Mouse (Mus musculus): ENCODE measurements around the gene Sdk2. TPM values are rescaled to one million over a fixed set of nuclear protein-coding genes. Genes with fewer than 3 reads are reported as not detected.
A peak's percentile ranks its signal among the peaks of the same experiment; 100 is the strongest.

Gene Sdk2
- total and polyA plus RNA-seq, 2 experiments from 2014 or later, result 3.0 to 30.4 TPM

DNA sequence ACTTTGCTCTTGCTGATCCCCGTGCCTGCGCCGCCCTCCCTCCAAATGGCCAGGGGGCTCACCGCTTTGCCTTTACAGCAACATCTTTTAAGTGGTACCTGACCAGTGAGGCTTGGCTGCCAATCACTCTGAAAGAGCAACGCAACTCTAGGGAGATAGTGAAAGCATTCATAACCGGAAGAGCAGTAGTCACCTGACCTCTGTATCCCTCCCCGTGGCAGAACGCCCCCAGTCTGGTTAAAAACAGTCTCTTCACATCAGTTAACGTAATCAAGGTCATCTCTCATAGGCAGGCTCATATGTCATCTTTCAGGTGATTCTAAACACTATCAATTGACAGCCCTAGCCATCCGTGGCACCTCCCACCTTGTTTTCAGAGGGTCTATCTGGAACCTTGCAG lies 5.8 kb upstream of the Sdk2 start:
- Histone ChIP-seq H3K36me3 (ENCODE audit: insufficient read depth, low read length) (no peaks in the 10 kb centered on the region), H3K27ac (no peak overlapping the region), H3K27me3 (ENCODE audit: insufficient read depth, low read length) (peaks cover 3% of the 10 kb centered on the region; the same call in 1 of the 2 replicates), H3K4me2 (ENCODE audit: low read depth, low read length) (no peak overlapping the region), H3K9ac (replicated peaks; ENCODE audit: low read length) (no peak overlapping the region), H3K4me1 (ENCODE audit: insufficient read depth, low read length) (peaks cover 8% of the 10 kb centered on the region), H3K4me3 (ENCODE audit: low read length) (no peak overlapping the region), H3K9me3 (ENCODE audit: low read length) (0 out of 2 replicates have a peak, but pooled peaks cover 3% of the 10 kb centered on the region)
- no peak for TF ChIP-seq CTCF (IDR thresholded peaks at IDR 0.05; ENCODE audit: low read depth)
- ATAC-seq (no peak), DNase-seq (ENCODE audit: low spot score) (no peak)
- WGBS, result 83% methylated on average over 10 of the region's 10 CpGs

DNA sequence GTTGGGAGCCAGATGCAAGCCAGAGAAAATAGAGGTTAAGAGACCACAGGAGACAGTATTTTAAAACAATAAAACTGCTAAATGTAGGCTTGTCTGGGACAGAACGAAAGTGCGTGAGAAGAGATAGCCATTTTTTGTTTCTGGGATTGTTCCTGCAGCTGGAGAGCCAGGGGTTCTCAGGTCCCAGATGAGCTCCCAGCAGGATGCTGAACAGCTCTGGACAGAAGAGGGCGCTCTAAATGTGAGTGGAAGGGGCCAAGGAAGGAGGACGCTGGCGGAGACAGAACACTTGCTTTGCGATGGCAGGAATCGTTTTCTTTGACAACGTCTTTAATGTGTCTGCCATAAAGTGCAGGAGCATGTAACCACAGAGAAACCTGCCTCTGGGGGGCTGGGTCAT lies 5.2 kb upstream of the Sdk2 start:
- H3K4me2 ChIP-seq (ENCODE audit: low read depth, low read length), result no peak overlapping the region
- 28% methylated on average over 8 of the region's 8 CpGs for WGBS
- H3K27me3 ChIP-seq (ENCODE audit: insufficient read depth, low read length), result peaks cover 3% of the 10 kb centered on the region; the same call in 1 of the 2 replicates
- peaks cover 8% of the 10 kb centered on the region for H3K4me1 ChIP-seq (ENCODE audit: insufficient read depth, low read length)
- H3K27ac ChIP-seq, result no peak overlapping the region
- 0 out of 2 replicates have a peak, but pooled peaks cover 3% of the 10 kb centered on the region for H3K9me3 ChIP-seq (ENCODE audit: low read length)
- TF ChIP-seq CTCF (IDR thresholded peaks at IDR 0.05; ENCODE audit: low read depth), result peak; percentile 63
- no peak for ATAC-seq
- no peak overlapping the region for H3K9ac ChIP-seq (replicated peaks; ENCODE audit: low read length)
- peak; percentile 58 for DNase-seq (ENCODE audit: low spot score)
- no peaks in the 10 kb centered on the region for H3K36me3 ChIP-seq (ENCODE audit: insufficient read depth, low read length)
- H3K4me3 ChIP-seq (ENCODE audit: low read length), result no peak overlapping the region

DNA sequence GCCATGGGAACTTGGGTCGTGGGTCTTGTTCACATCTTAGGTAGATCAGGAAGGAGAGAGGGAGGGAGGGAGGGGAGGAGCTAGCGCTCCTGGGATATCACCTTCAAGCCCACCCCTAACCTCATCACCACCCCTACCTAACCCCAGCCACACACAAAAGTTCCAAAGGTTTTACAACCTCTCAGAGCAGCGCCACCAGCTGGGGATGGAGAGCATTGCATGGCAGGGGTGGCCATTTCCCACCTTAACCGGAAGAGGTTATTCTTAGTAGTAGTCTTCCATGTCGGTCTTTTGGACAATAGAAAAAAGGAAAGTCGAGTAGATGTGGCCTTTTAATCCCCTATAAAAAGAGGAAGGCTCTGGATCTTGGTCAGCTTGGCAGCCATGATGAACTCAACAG lies 4.0 kb upstream of the Sdk2 start:
- Histone ChIP-seq H3K27ac (no peak overlapping the region), H3K36me3 (ENCODE audit: insufficient read depth, low read length) (no peaks in the 10 kb centered on the region), H3K4me3 (ENCODE audit: low read length) (no peak overlapping the region), H3K9me3 (ENCODE audit: low read length) (no peaks in the 10 kb centered on the region), H3K4me1 (ENCODE audit: insufficient read depth, low read length) (peaks cover 8% of the 10 kb centered on the region), H3K9ac (replicated peaks; ENCODE audit: low read length) (no peak overlapping the region), H3K4me2 (ENCODE audit: low read depth, low read length) (no peak overlapping the region), H3K27me3 (ENCODE audit: insufficient read depth, low read length) (peaks cover 3% of the 10 kb centered on the region; the same call in 1 of the 2 replicates)
- DNase-seq (ENCODE audit: low spot score), result no peak
- ATAC-seq, result no peak
- WGBS, result 64% methylated on average over 6 of the region's 6 CpGs
- TF ChIP-seq CTCF (IDR thresholded peaks at IDR 0.05; ENCODE audit: low read depth), result peak; percentile 25

DNA sequence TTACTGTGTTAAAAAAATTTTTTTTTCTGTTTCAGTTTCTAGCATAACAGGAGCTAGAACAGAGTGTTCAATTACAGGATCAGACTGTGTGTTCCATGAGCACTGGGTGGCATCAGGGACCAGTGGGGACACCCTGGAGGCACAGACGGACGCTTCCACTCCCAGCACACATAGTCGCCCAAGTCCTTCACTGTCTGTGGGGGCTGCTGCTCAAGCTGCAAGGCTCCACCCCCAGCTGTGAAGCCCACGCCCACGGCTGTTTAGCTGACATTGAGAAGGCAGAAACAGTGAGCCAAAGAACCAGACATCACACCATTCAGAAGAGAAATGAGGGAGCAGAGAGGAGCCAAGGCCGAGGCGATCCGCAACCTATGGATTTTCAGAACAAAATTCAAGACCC lies 3.3 kb upstream of the Sdk2 start:
- Histone ChIP-seq H3K4me3 (ENCODE audit: low read length) (no peak overlapping the region), H3K4me2 (ENCODE audit: low read depth, low read length) (no peak overlapping the region), H3K36me3 (ENCODE audit: insufficient read depth, low read length) (no peaks in the 10 kb centered on the region), H3K9me3 (ENCODE audit: low read length) (no peaks in the 10 kb centered on the region), H3K27me3 (ENCODE audit: insufficient read depth, low read length) (peaks cover 3% of the 10 kb centered on the region; the same call in 1 of the 2 replicates), H3K4me1 (ENCODE audit: insufficient read depth, low read length) (peaks cover 15% of the 10 kb centered on the region), H3K27ac (no peak overlapping the region), H3K9ac (replicated peaks; ENCODE audit: low read length) (no peak overlapping the region)
- ATAC-seq, result no peak
- 62% methylated on average over 8 of the region's 8 CpGs for WGBS
- DNase-seq (ENCODE audit: low spot score), result no peak
- no peak for TF ChIP-seq CTCF (IDR thresholded peaks at IDR 0.05; ENCODE audit: low read depth)

DNA sequence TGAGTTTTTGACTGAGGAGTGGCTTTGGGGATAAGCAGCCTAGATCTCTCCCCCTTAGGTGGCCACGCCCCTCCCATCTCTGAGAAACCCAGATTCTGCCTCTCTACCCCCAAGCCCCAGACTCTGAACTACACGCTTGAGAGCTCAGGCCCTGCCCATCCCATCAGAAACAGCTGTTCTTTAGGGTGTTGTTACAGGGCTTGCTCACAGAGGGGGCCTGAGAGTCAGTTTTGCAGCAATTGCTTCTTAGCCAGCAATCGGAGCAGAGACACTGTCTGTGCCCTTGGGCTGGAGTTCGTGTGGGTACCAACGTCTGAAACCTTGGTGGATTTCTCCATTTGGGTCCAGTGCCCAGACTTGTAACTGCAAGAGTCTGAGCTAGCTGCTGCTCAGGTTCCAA lies 1.5 kb upstream of the Sdk2 start:
- Histone ChIP-seq H3K4me3 (ENCODE audit: low read length) (no peak overlapping the region), H3K9me3 (ENCODE audit: low read length) (no peaks in the 10 kb centered on the region), H3K4me2 (ENCODE audit: low read depth, low read length) (no peak overlapping the region), H3K27me3 (ENCODE audit: insufficient read depth, low read length) (peaks cover 8% of the 10 kb centered on the region; the same call in 1 of the 2 replicates), H3K4me1 (ENCODE audit: insufficient read depth, low read length) (peaks cover 26% of the 10 kb centered on the region), H3K36me3 (ENCODE audit: insufficient read depth, low read length) (no peaks in the 10 kb centered on the region), H3K27ac (no peak overlapping the region), H3K9ac (replicated peaks; ENCODE audit: low read length) (no peak overlapping the region)
- 3% methylated on average over 5 of the region's 5 CpGs for WGBS
- DNase-seq (ENCODE audit: low spot score) (peak; percentile 86), ATAC-seq (peak; percentile 56)
- TF ChIP-seq CTCF (IDR thresholded peaks at IDR 0.05; ENCODE audit: low read depth), result peak; percentile 80

DNA sequence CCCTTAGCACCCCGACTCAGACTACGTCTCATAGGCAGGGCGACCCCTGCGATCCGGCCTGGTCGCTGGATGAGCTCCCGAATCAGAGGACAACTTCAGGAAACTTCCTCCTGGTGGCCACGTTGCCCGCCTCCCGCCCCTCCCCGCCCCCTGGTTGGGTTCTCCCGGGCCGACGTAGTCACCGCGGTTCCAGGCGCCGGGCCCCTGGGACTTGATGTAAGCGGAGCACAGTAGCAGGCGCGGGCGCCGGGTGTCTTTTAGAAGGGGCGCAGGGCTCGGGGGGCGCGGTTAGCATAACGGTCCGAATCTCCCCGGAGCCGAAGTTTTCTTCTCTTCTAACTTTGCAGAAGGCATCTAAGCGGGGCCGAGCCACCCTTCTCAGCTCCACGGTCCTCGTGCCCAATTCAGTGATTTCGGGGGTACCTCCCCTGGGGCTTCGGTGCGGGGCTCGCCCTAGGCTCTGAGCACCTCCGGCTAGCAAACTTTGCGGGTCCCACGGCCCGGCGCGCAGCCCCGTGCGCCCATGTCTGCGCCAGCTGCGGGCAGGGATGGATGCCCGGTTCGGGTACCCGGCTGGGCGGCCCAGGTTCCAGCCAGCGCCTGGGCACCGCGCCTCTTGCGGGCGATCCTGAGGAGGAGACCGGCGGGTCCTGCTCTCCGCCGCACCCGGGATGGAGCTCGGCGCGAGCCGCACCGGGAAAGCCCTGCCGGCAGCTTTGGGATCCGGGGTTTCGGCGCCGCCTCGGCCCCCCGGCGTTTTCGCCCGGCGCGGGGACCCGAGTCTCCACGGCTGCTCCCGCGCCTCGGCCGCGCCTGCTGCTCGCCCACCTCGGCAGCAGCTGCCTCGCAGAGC lies 522 bp downstream of the Sdk2 start:
- peaks cover 8% of the 10 kb centered on the region; the same call in 1 of the 2 replicates for H3K27me3 ChIP-seq (ENCODE audit: insufficient read depth, low read length)
- TF ChIP-seq CTCF (IDR thresholded peaks at IDR 0.05; ENCODE audit: low read depth), result no peak
- peak overlapping the region; percentile 67 for H3K9ac ChIP-seq (replicated peaks; ENCODE audit: low read length)
- peaks cover 30% of the 10 kb centered on the region for H3K4me1 ChIP-seq (ENCODE audit: insufficient read depth, low read length)
- H3K9me3 ChIP-seq (ENCODE audit: low read length), result no peaks in the 10 kb centered on the region
- peak overlapping the region; percentile 90 for H3K4me2 ChIP-seq (ENCODE audit: low read depth, low read length)
- H3K36me3 ChIP-seq (ENCODE audit: insufficient read depth, low read length), result no peaks in the 10 kb centered on the region
- DNase-seq (ENCODE audit: low spot score) (peak; percentile 45), ATAC-seq (peak; percentile 43; the same call in 1 of the 2 replicates)
- H3K27ac ChIP-seq, result peak overlapping the region; percentile 79
- H3K4me3 ChIP-seq (ENCODE audit: low read length), result peak overlapping the region; percentile 63
- WGBS, result under 1% methylated on average over 89 of the region's 90 CpGs

DNA sequence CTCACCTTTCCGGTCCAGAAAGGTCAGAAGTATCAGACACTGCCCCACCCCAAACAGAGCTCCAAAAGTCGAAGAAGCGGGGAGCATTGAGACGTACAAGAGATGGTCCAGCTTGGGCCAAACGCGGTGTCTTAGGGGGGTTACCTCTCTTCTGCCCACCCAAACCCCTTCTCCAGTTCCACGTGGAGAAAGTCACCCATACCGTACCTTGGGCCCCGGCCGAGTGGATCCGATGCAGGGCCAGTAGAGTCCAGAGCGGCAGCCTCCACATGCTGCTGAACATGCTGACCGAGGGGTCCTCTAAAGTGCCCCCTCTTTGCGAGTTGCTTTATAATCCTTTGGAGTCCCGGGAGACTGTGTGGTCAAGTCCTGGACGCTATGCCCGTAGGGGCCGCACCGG lies 1.2 kb downstream of the Sdk2 start:
- no peaks in the 10 kb centered on the region for H3K9me3 ChIP-seq (ENCODE audit: low read length)
- peaks cover 30% of the 10 kb centered on the region for H3K4me1 ChIP-seq (ENCODE audit: insufficient read depth, low read length)
- DNase-seq (ENCODE audit: low spot score) (no peak), ATAC-seq (no peak)
- no peak for TF ChIP-seq CTCF (IDR thresholded peaks at IDR 0.05; ENCODE audit: low read depth)
- H3K36me3 ChIP-seq (ENCODE audit: insufficient read depth, low read length), result no peaks in the 10 kb centered on the region
- peaks cover 8% of the 10 kb centered on the region; the same call in 1 of the 2 replicates for H3K27me3 ChIP-seq (ENCODE audit: insufficient read depth, low read length)
- H3K4me3 ChIP-seq (ENCODE audit: low read length), result peak overlapping the region; percentile 63
- peak overlapping the region; percentile 90 for H3K4me2 ChIP-seq (ENCODE audit: low read depth, low read length)
- H3K27ac ChIP-seq, result no peak overlapping the region
- WGBS, result under 1% methylated on average over 19 of the region's 19 CpGs
- H3K9ac ChIP-seq (replicated peaks; ENCODE audit: low read length), result peak overlapping the region; percentile 67

All from hindbrain, postnatal 0 days (tissue).